Mouse (Mus musculus): ENCODE measurements around the gene Cggbp1. TPM values are rescaled to one million over a fixed set of nuclear protein-coding genes. Genes with fewer than 3 reads are reported as not detected.

Cggbp1 gene
- total RNA-seq, 2 experiments from 2014 or later = 42.2 to 44.5 TPM

Other genes starting within 250 kb of the Cggbp1 start
- not detected for gene Csnka2ip, start 249.6 kb upstream of the Cggbp1 start, total RNA-seq (2021)
- gene 4930453N24Rik, start 80.8 kb upstream of the Cggbp1 start, total RNA-seq (2021) = 10 to 100 TPM; 22.8 to 25.3 TPM
- gene Zfp654, start 344 bp upstream of the Cggbp1 start, total RNA-seq (2021) = 1 to 10 TPM; 8.9 to 9.7 TPM

All from heart, adult 18-20 months (tissue).